ENCODE assay signal across 20 mouse cellular contexts in genomic region chr6:67787091-67787765, GRCm38 (mm10).
DNase-seq lines count a peak whose midpoint lies in the region; TF ChIP-seq lines count a peak whose summit lies in the region.
"Had no signal": no experiment of that assay in that cellular context is flagged by ENCODE, and none has a peak within 500 bp of the region (broad histone marks: within the 10 kb centered on the region; RNA-seq: fewer than 3 reads in every experiment).

No protein-coding gene starts in this region.

- H3K4me1 ChIP-seq in ES-Bruce4 (ENCODE audit: control insufficient read depth, insufficient read depth, low read length) (no peaks in the 10 kb centered on the region), ES-E14 (ENCODE audit: control insufficient read depth in 2 of 2, insufficient read depth in 2 of 2, low read length in 2 of 2, poor library complexity in 1 of 2) (peaks cover 0 to 6% of the 10 kb centered on the region in 2 experiments; a peak in 1 of 4 replicates)
- H3K4me1 ChIP-seq: embryonic facial prominence, embryonic 10.5 days; embryonic facial prominence, embryonic 12.5 days; forebrain, embryonic 13.5 days; forebrain, embryonic 15.5 days had no signal

- H3K9me3 ChIP-seq in ES-Bruce4 (replicated peaks; ENCODE audit: control insufficient read depth, insufficient read depth, low read length, poor library complexity, severe bottlenecking) = no peaks in the 10 kb centered on the region
- no peaks in the 10 kb centered on the region for H3K9me3 ChIP-seq in ES-E14 (ENCODE audit: control insufficient read depth, insufficient read depth, low read depth, low read length)
- H3K9me3 ChIP-seq: embryonic facial prominence, embryonic 10.5 days; embryonic facial prominence, embryonic 12.5 days; forebrain, embryonic 13.5 days; forebrain, embryonic 15.5 days had no signal

- H3K27ac ChIP-seq in ES-Bruce4 (ENCODE audit: insufficient read depth, low read length) = peak overlapping the region; percentile 15; the same call in 1 of the 2 replicates
- H3K27ac ChIP-seq in ES-E14 (ENCODE audit: insufficient read depth, low read depth, low read length, poor library complexity, severe bottlenecking) = 0 out of 2 replicates have a peak overlapping the region, but pooled peaks have one; percentile 47
- H3K27ac ChIP-seq: embryonic facial prominence, embryonic 10.5 days; embryonic facial prominence, embryonic 12.5 days; forebrain, embryonic 13.5 days; forebrain, embryonic 15.5 days had no signal

- H3K36me3 ChIP-seq in ES-Bruce4 (ENCODE audit: control insufficient read depth, insufficient read depth, low read length, poor library complexity, severe bottlenecking) (no peaks in the 10 kb centered on the region), ES-E14 (ENCODE audit: control insufficient read depth, insufficient read depth, low read length, poor library complexity, severe bottlenecking) (no peaks in the 10 kb centered on the region)
- H3K36me3 ChIP-seq: embryonic facial prominence, embryonic 10.5 days; embryonic facial prominence, embryonic 12.5 days; forebrain, embryonic 15.5 days had no signal

- H3K9ac ChIP-seq in ES-Bruce4 (ENCODE audit: low read depth, poor library complexity, severe bottlenecking) = no peak overlapping the region
- H3K9ac ChIP-seq in ES-E14 (ENCODE audit: insufficient read depth, low read depth, low read length, poor library complexity, severe bottlenecking) = no peak overlapping the region
- H3K9ac ChIP-seq: embryonic facial prominence, embryonic 12.5 days; forebrain, embryonic 13.5 days; forebrain, embryonic 15.5 days; forebrain, postnatal 0 days had no signal

- H3K4me3 ChIP-seq in ES-Bruce4 (ENCODE audit: low read depth, low read length) (no peak overlapping the region), ES-E14 (ENCODE audit: insufficient read depth in 1 of 2, low read depth in 1 of 2, low read length in 2 of 2, poor library complexity in 1 of 2, severe bottlenecking in 1 of 2) (no peak overlapping the region; a peak in 1 of 4 replicates)
- H3K4me3 ChIP-seq: embryonic facial prominence, embryonic 10.5 days; embryonic facial prominence, embryonic 12.5 days; forebrain, embryonic 13.5 days; forebrain, embryonic 15.5 days had no signal

- in situ Hi-C loops in ES-E14 (cut with MboI; ENCODE audit: low sequenced_read_pairs in 2 of 2, unreplicated experiment in 2 of 2) = no loop called here

- peak; percentile 72 for TF ChIP-seq EP300 in ES-Bruce4 (IDR thresholded peaks at IDR 0.05; ENCODE audit: insufficient read depth, low read depth, low read length)

- no peak for TF ChIP-seq POLR2A in ES-Bruce4 (IDR thresholded peaks at IDR 0.05; ENCODE audit: insufficient read depth, low read length)

- DNase-seq in ES-E14 (ENCODE audit: low read depth, low spot score) (peak; percentile 54), WW6 (ENCODE audit: low read depth, low spot score) (peak; percentile 56)
- DNase-seq in T-cell, adult 2 months (ENCODE audit: low spot score) = no peak
- DNase-seq in cerebellum, postnatal 10 days = no peak
- DNase-seq in urinary bladder, postnatal 10 days (ENCODE audit: low spot score) = no peak
- DNase-seq: adrenal gland, adult 2 months; adrenal gland, postnatal 10 days; adrenal gland, postnatal 25 days; B cell, adult 2 months; cerebellum, adult 11 months; cerebellum, adult 18-20 months; cerebellum, adult 8-10 months; cerebellum, adult 9-11 months; cerebellum, postnatal 25 days; forebrain, postnatal 0 days had no signal

- no peaks in the 10 kb centered on the region for H3K27me3 ChIP-seq in ES-Bruce4 (ENCODE audit: control insufficient read depth, insufficient read depth, low read length, poor library complexity, severe bottlenecking)
- H3K27me3 ChIP-seq: embryonic facial prominence, embryonic 12.5 days; forebrain, embryonic 13.5 days; forebrain, embryonic 15.5 days had no signal

- no peak for TF ChIP-seq CTCF in ES-Bruce4 (IDR thresholded peaks at IDR 0.05; ENCODE audit: low read depth, low read length)

TF ChIP-seq in ES-E14, 5 proteins besides CTCF, POLR2A, EP300 and RAD21:
- TF ChIP-seq MAFK (IDR thresholded peaks at IDR 0.05; ENCODE audit: insufficient read depth, low read depth, low read length) (no peak), ZC3H11A (IDR thresholded peaks at IDR 0.05; ENCODE audit: borderline replicate concordance, low read depth, low read length) (no peak), CHD2 (IDR thresholded peaks at IDR 0.05; ENCODE audit: low read depth, low read length) (no peak), ZNF384 (IDR thresholded peaks at IDR 0.05; ENCODE audit: low read depth, low read length) (no peak), HCFC1 (IDR thresholded peaks at IDR 0.05; ENCODE audit: borderline replicate concordance, insufficient read depth, low read length) (no peak)
TF ChIP-seq in ES-E14: peak in this region for 0.

Comparison
In these comparisons a context has a peak if more than half of its experiments do, and no peak if none do; other contexts are left out.
1. DNase-seq: peak in ES-E14 (single experiment) and WW6 (single experiment); none in T-cell, adult 2 months (single experiment), cerebellum, postnatal 10 days (0 of 2) and urinary bladder, postnatal 10 days (single experiment).